8 mouse cellular contexts compared by ENCODE assay signal in the genomic region with DNA sequence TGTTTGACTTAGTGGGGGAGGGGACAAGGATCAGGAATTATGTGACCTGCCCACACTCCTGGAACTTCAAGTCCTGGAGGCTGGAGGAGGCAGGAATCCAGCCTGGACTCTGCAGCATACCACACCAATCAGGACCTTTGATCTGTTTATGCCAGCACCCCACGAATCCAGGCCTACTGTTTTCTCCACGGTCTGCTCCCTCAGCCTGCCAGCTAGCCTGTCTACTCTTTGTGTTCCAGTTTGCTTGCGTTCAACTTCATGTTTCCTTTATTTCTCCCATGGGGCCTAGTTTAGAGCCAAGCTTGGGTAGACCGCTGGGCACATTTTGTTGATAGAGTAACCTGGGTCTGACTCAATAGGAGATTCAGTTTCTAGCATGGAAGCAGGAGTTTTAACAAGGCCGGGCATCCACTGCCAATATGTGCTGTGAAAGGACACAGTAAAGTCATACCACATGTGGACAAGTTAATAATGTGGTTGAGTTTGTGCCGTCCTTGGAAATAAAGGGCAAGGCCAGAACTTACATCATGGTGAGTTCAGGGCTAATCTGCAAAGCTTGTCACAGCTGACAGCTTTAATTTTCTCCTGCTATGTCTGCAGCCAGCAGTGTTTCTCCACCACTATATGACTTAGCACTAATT. TPM values are rescaled to one million over a fixed set of nuclear protein-coding genes. Genes with fewer than 3 reads are reported as not detected.
A peak's percentile ranks its signal among the peaks of the same experiment; 100 is the strongest.
DNase-seq lines count a peak whose midpoint lies in the region; ATAC-seq and TF ChIP-seq lines count a peak whose summit lies in the region.

No protein-coding gene starts in this region.

- intact Hi-C loops in heart, adult 2 months (cut with DNase I) = no loop called here
- intact Hi-C loops in left cerebral cortex, postnatal 25 days (cut with DNase I) = no loop called here

- no peaks in the 10 kb centered on the region for H3K9me3 ChIP-seq in heart, embryonic 11.5 days (replicated peaks; ENCODE audit: control insufficient read depth, low read length)
- H3K9me3 ChIP-seq in midbrain, embryonic 16.5 days (replicated peaks; ENCODE audit: control insufficient read depth, low read length, poor library complexity, severe bottlenecking) = no peaks in the 10 kb centered on the region

- DNase-seq in heart, adult 2 months = no peak
- DNase-seq in embryo, embryonic 10.5 days (ENCODE audit: low spot score) = peak; percentile 45
- DNase-seq in kidney, postnatal 14 days = peak; percentile 52
- DNase-seq in thymus, postnatal 0 days (ENCODE audit: low spot score) = no peak
- no peak for DNase-seq in left cerebral cortex, postnatal 25 days (ENCODE audit: low spot score in 2 of 2)
- no peak for DNase-seq in right cerebral cortex, postnatal 36 days (ENCODE audit: low spot score in 2 of 2)

- no peak overlapping the region for H3K4me3 ChIP-seq in heart, embryonic 11.5 days (ENCODE audit: low read depth, low read length)
- H3K4me3 ChIP-seq in heart, adult 2 months = no peak overlapping the region
- no peak overlapping the region for H3K4me3 ChIP-seq in midbrain, embryonic 16.5 days (ENCODE audit: low read depth, low read length)

- TF ChIP-seq POLR2A in heart, adult 2 months (IDR thresholded peaks at IDR 0.05; ENCODE audit: insufficient read depth, low read depth, low read length) = no peak

- 0 out of 2 replicates have a peak, but pooled peaks cover 4% of the 10 kb centered on the region for H3K4me1 ChIP-seq in heart, embryonic 11.5 days (ENCODE audit: control insufficient read depth, insufficient read depth, low read length)
- H3K4me1 ChIP-seq in heart, adult 2 months (ENCODE audit: control insufficient read depth, insufficient read depth, low read length) = no peaks in the 10 kb centered on the region
- no peaks in the 10 kb centered on the region for H3K4me1 ChIP-seq in midbrain, embryonic 16.5 days (ENCODE audit: control insufficient read depth, insufficient read depth, low read length)

- TF ChIP-seq CTCF in heart, adult 2 months (IDR thresholded peaks at IDR 0.05) = no peak

- TF ChIP-seq EP300 in heart, adult 2 months (IDR thresholded peaks at IDR 0.05; ENCODE audit: insufficient read depth, low read depth, low read length) = no peak

- WGBS in heart, embryonic 11.5 days (ENCODE audit: insufficient replicate concordance) = 54% methylated on average over 6 of the region's 6 CpGs
- WGBS in heart, adult 2 months = 62% methylated on average over 6 of the region's 6 CpGs
- WGBS in midbrain, embryonic 16.5 days = 45% methylated on average over 6 of the region's 6 CpGs

- no peak for ATAC-seq in heart, embryonic 11.5 days (replicated peaks; ENCODE audit: insufficient number of reproducible peaks, low FRiP score, low TSS enrichment)
- no peak for ATAC-seq in midbrain, embryonic 16.5 days

- no peak overlapping the region for H3K27ac ChIP-seq in heart, embryonic 11.5 days (ENCODE audit: low read depth, low read length)
- H3K27ac ChIP-seq in heart, adult 2 months = no peak overlapping the region
- 0 out of 2 replicates have a peak overlapping the region, but pooled peaks have one; percentile 1 for H3K27ac ChIP-seq in midbrain, embryonic 16.5 days (ENCODE audit: low read length)

- no peaks in the 10 kb centered on the region for H3K27me3 ChIP-seq in heart, embryonic 11.5 days (ENCODE audit: control insufficient read depth, insufficient read depth, low read length)
- no peaks in the 10 kb centered on the region for H3K27me3 ChIP-seq in heart, adult 2 months (ENCODE audit: control insufficient read depth, insufficient read depth, low read length)
- H3K27me3 ChIP-seq in midbrain, embryonic 16.5 days (ENCODE audit: control insufficient read depth, insufficient read depth, low read depth, low read length) = no peaks in the 10 kb centered on the region

- H3K9ac ChIP-seq in heart, embryonic 11.5 days (ENCODE audit: low read depth, low read length) = 0 out of 2 replicates have a peak overlapping the region, but pooled peaks have one; percentile 16
- H3K9ac ChIP-seq in heart, adult 2 months (ENCODE audit: low read depth, low read length) = no peak overlapping the region
- no peak overlapping the region for H3K9ac ChIP-seq in midbrain, embryonic 16.5 days (ENCODE audit: low read depth, low read length)

- no peaks in the 10 kb centered on the region for H3K79me2 ChIP-seq in heart, adult 2 months (replicated peaks; ENCODE audit: control insufficient read depth, insufficient read depth, low read length)

- no peak overlapping the region for H3K4me2 ChIP-seq in heart, embryonic 11.5 days
- H3K4me2 ChIP-seq in midbrain, embryonic 16.5 days (ENCODE audit: low read length) = no peak overlapping the region

- no peaks in the 10 kb centered on the region for H3K36me3 ChIP-seq in heart, embryonic 11.5 days (ENCODE audit: control insufficient read depth, insufficient read depth, low read length)
- no peaks in the 10 kb centered on the region for H3K36me3 ChIP-seq in heart, adult 2 months (ENCODE audit: control insufficient read depth, insufficient read depth, low read length)
- H3K36me3 ChIP-seq in midbrain, embryonic 16.5 days (ENCODE audit: control insufficient read depth, insufficient read depth, low read length) = no peaks in the 10 kb centered on the region

RNA-seq across cellular contexts. Expression of gene Vcpkmt, which starts 26.5 kb away (rescaled TPM):
- 22.8 and 25.3 TPM in 2 replicates for polyA plus RNA-seq in heart, embryonic 11.5 days (2014; fragmentation: Nextera tagmentation; extraction: Ambion mirVana)
- total RNA-seq in heart, adult 2 months (2021) = 1 to 10 TPM; 3.5 TPM
- 2.0 TPM in 2 replicates for polyA plus RNA-seq in heart, adult 2 months (2012; rRNA removed)
- 29.7 and 30.5 TPM in 2 replicates for polyA plus RNA-seq in midbrain, embryonic 16.5 days (2015; fragmentation: Nextera tagmentation; extraction: Ambion mirVana)
- polyA plus RNA-seq in thymus, postnatal 0 days (2015; fragmentation: Nextera tagmentation; extraction: Ambion mirVana) = 29.6 and 29.9 TPM in 2 replicates
- total RNA-seq in left cerebral cortex, postnatal 25 days (2021) = 10 to 100 TPM; 24.0 to 24.9 TPM

Comparison
In these comparisons a context has a peak if more than half of its experiments do, and no peak if none do; other contexts are left out.
1. DNase-seq: peak in embryo, embryonic 10.5 days (single experiment) and kidney, postnatal 14 days (single experiment); none in heart, adult 2 months (0 of 2), thymus, postnatal 0 days (single experiment), left cerebral cortex, postnatal 25 days (0 of 2) and right cerebral cortex, postnatal 36 days (0 of 2).